Mouse (Mus musculus): Measurements from ENCODE around the gene Gng7. TPM values are rescaled to one million over a fixed set of nuclear protein-coding genes. Genes with fewer than 3 reads are reported as not detected.

Gene Gng7
- polyA plus RNA-seq, 1 experiment from 2014 or later = 15.3 TPM

- no peaks in the 10 kb centered on the region for H3K27me3 ChIP-seq (replicated peaks; ENCODE audit: control insufficient read depth, insufficient read depth, low read length)
- ATAC-seq (no peak), DNase-seq (ENCODE audit: low spot score) (no peak)
- WGBS = 13% methylated on average over 15 of the region's 16 CpGs
- H3K4me1 ChIP-seq (ENCODE audit: control insufficient read depth, insufficient read depth, low read length) = no peaks in the 10 kb centered on the region
- no peak overlapping the region for H3K4me3 ChIP-seq (ENCODE audit: low read depth, low read length)
- H3K4me2 ChIP-seq (ENCODE audit: low read length) = no peak overlapping the region
- no peaks in the 10 kb centered on the region for H3K9me3 ChIP-seq (replicated peaks; ENCODE audit: control insufficient read depth, low read length)
- H3K27ac ChIP-seq (ENCODE audit: low read depth, low read length) = no peak overlapping the region
- no peaks in the 10 kb centered on the region for H3K36me3 ChIP-seq (ENCODE audit: control insufficient read depth, insufficient read depth, low read length)
- H3K9ac ChIP-seq (ENCODE audit: low read length) = peak overlapping the region; percentile 17; the same call in 1 of the 2 replicates
Measured at GRCm38 (mm10) chr10:80960551-80961508, 53.9 kb downstream of the Gng7 start.

- no peak for DNase-seq (ENCODE audit: low spot score)
- 91% methylated on average over 5 of the region's 5 CpGs for WGBS
- no peak for ATAC-seq
Measured at GRCm38 (mm10) chr10:80958979-80959637, 55.6 kb downstream of the Gng7 start.

GRCm38 (mm10) chr10:80957791-80958190 is 57.0 kb downstream of the Gng7 start:
- H3K4me1 ChIP-seq (ENCODE audit: control insufficient read depth, insufficient read depth, low read length) = no peaks in the 10 kb centered on the region
- DNase-seq (ENCODE audit: low spot score) (no peak), ATAC-seq (no peak)
- no peak overlapping the region for H3K4me2 ChIP-seq (ENCODE audit: low read length)
- H3K36me3 ChIP-seq (ENCODE audit: control insufficient read depth, insufficient read depth, low read length) = no peaks in the 10 kb centered on the region
- 73% methylated on average over 4 of the region's 4 CpGs for WGBS
- H3K27ac ChIP-seq (ENCODE audit: low read depth, low read length) = no peak overlapping the region
- no peaks in the 10 kb centered on the region for H3K9me3 ChIP-seq (replicated peaks; ENCODE audit: control insufficient read depth, low read length)
- no peak overlapping the region for H3K9ac ChIP-seq (ENCODE audit: low read length)
- no peak overlapping the region for H3K4me3 ChIP-seq (ENCODE audit: low read depth, low read length)
- H3K27me3 ChIP-seq (replicated peaks; ENCODE audit: control insufficient read depth, insufficient read depth, low read length) = no peaks in the 10 kb centered on the region

More at GRCm38 (mm10) chr10:80958979-80959637, 55.6 kb downstream of the Gng7 start:
- Histone ChIP-seq H3K27me3 (replicated peaks; ENCODE audit: control insufficient read depth, insufficient read depth, low read length) (no peaks in the 10 kb centered on the region), H3K4me2 (ENCODE audit: low read length) (no peak overlapping the region), H3K4me1 (ENCODE audit: control insufficient read depth, insufficient read depth, low read length) (no peaks in the 10 kb centered on the region), H3K27ac (ENCODE audit: low read depth, low read length) (no peak overlapping the region), H3K4me3 (ENCODE audit: low read depth, low read length) (no peak overlapping the region), H3K9ac (ENCODE audit: low read length) (no peak overlapping the region), H3K9me3 (replicated peaks; ENCODE audit: control insufficient read depth, low read length) (no peaks in the 10 kb centered on the region), H3K36me3 (ENCODE audit: control insufficient read depth, insufficient read depth, low read length) (no peaks in the 10 kb centered on the region)

- DNase-seq (ENCODE audit: low spot score) (no peak), ATAC-seq (no peak)
- Histone ChIP-seq H3K4me1 (ENCODE audit: control insufficient read depth, insufficient read depth, low read length) (no peaks in the 10 kb centered on the region), H3K36me3 (ENCODE audit: control insufficient read depth, insufficient read depth, low read length) (no peaks in the 10 kb centered on the region), H3K9ac (ENCODE audit: low read length) (no peak overlapping the region), H3K4me2 (ENCODE audit: low read length) (no peak overlapping the region), H3K27me3 (replicated peaks; ENCODE audit: control insufficient read depth, insufficient read depth, low read length) (no peaks in the 10 kb centered on the region), H3K27ac (ENCODE audit: low read depth, low read length) (no peak overlapping the region), H3K4me3 (ENCODE audit: low read depth, low read length) (no peak overlapping the region), H3K9me3 (replicated peaks; ENCODE audit: control insufficient read depth, low read length) (no peaks in the 10 kb centered on the region)
- 84% methylated on average over 6 of the region's 6 CpGs for WGBS
Measured at GRCm38 (mm10) chr10:80956901-80957300, 57.8 kb downstream of the Gng7 start.

- Histone ChIP-seq H3K4me2 (ENCODE audit: low read length) (no peak overlapping the region), H3K27ac (ENCODE audit: low read depth, low read length) (no peak overlapping the region), H3K4me1 (ENCODE audit: control insufficient read depth, insufficient read depth, low read length) (no peaks in the 10 kb centered on the region), H3K4me3 (ENCODE audit: low read depth, low read length) (no peak overlapping the region), H3K27me3 (replicated peaks; ENCODE audit: control insufficient read depth, insufficient read depth, low read length) (no peaks in the 10 kb centered on the region), H3K36me3 (ENCODE audit: control insufficient read depth, insufficient read depth, low read length) (no peaks in the 10 kb centered on the region), H3K9me3 (replicated peaks; ENCODE audit: control insufficient read depth, low read length) (no peaks in the 10 kb centered on the region), H3K9ac (ENCODE audit: low read length) (no peak overlapping the region)
- 95% methylated on average over 8 of the region's 8 CpGs for whole genome bisulfite sequencing
- DNase-seq (ENCODE audit: low spot score) (no peak), ATAC-seq (no peak)
Measured at GRCm38 (mm10) chr10:80956385-80956784, 58.4 kb downstream of the Gng7 start.

- Histone ChIP-seq H3K4me2 (ENCODE audit: low read length) (no peak overlapping the region), H3K27ac (ENCODE audit: low read depth, low read length) (no peak overlapping the region), H3K4me1 (ENCODE audit: control insufficient read depth, insufficient read depth, low read length) (no peaks in the 10 kb centered on the region), H3K9me3 (replicated peaks; ENCODE audit: control insufficient read depth, low read length) (no peaks in the 10 kb centered on the region), H3K4me3 (ENCODE audit: low read depth, low read length) (no peak overlapping the region), H3K27me3 (replicated peaks; ENCODE audit: control insufficient read depth, insufficient read depth, low read length) (no peaks in the 10 kb centered on the region), H3K36me3 (ENCODE audit: control insufficient read depth, insufficient read depth, low read length) (no peaks in the 10 kb centered on the region), H3K9ac (ENCODE audit: low read length) (no peak overlapping the region)
- DNase-seq (ENCODE audit: low spot score) = peak; percentile 81
- ATAC-seq = peak; percentile 62; the same call in 1 of the 2 replicates
- WGBS = 22% methylated on average over 9 of the region's 9 CpGs
Measured at GRCm38 (mm10) chr10:80955536-80955935, 59.2 kb downstream of the Gng7 start.

GRCm38 (mm10) chr10:80954843-80955242 is 59.9 kb downstream of the Gng7 start:
- Histone ChIP-seq H3K4me3 (ENCODE audit: low read depth, low read length) (no peak overlapping the region), H3K4me2 (ENCODE audit: low read length) (no peak overlapping the region), H3K27me3 (replicated peaks; ENCODE audit: control insufficient read depth, insufficient read depth, low read length) (no peaks in the 10 kb centered on the region), H3K4me1 (ENCODE audit: control insufficient read depth, insufficient read depth, low read length) (no peaks in the 10 kb centered on the region), H3K27ac (ENCODE audit: low read depth, low read length) (no peak overlapping the region), H3K9ac (ENCODE audit: low read length) (no peak overlapping the region), H3K36me3 (ENCODE audit: control insufficient read depth, insufficient read depth, low read length) (no peaks in the 10 kb centered on the region), H3K9me3 (replicated peaks; ENCODE audit: control insufficient read depth, low read length) (no peaks in the 10 kb centered on the region)
- ATAC-seq (no peak), DNase-seq (ENCODE audit: low spot score) (no peak)
- WGBS = 75% methylated on average over 6 of the region's 6 CpGs

- Histone ChIP-seq H3K27me3 (replicated peaks; ENCODE audit: control insufficient read depth, insufficient read depth, low read length) (no peaks in the 10 kb centered on the region), H3K4me2 (ENCODE audit: low read length) (no peak overlapping the region), H3K9ac (ENCODE audit: low read length) (no peak overlapping the region), H3K9me3 (replicated peaks; ENCODE audit: control insufficient read depth, low read length) (no peaks in the 10 kb centered on the region), H3K4me1 (ENCODE audit: control insufficient read depth, insufficient read depth, low read length) (no peaks in the 10 kb centered on the region), H3K27ac (ENCODE audit: low read depth, low read length) (no peak overlapping the region), H3K4me3 (ENCODE audit: low read depth, low read length) (no peak overlapping the region), H3K36me3 (ENCODE audit: control insufficient read depth, insufficient read depth, low read length) (no peaks in the 10 kb centered on the region)
- 75% methylated on average over 13 of the region's 13 CpGs for WGBS
- ATAC-seq (no peak), DNase-seq (ENCODE audit: low spot score) (no peak)
Measured at GRCm38 (mm10) chr10:80954415-80954814, 60.3 kb downstream of the Gng7 start.

- ATAC-seq (no peak), DNase-seq (ENCODE audit: low spot score) (no peak)
- no peaks in the 10 kb centered on the region for H3K36me3 ChIP-seq (ENCODE audit: control insufficient read depth, insufficient read depth, low read length)
- H3K4me3 ChIP-seq (ENCODE audit: low read depth, low read length) = no peak overlapping the region
- WGBS = 70% methylated on average over 15 of the region's 15 CpGs
- H3K9ac ChIP-seq (ENCODE audit: low read length) = no peak overlapping the region
- no peaks in the 10 kb centered on the region for H3K9me3 ChIP-seq (replicated peaks; ENCODE audit: control insufficient read depth, low read length)
- H3K4me2 ChIP-seq (ENCODE audit: low read length) = no peak overlapping the region
- H3K27ac ChIP-seq (ENCODE audit: low read depth, low read length) = no peak overlapping the region
- H3K27me3 ChIP-seq (replicated peaks; ENCODE audit: control insufficient read depth, insufficient read depth, low read length) = no peaks in the 10 kb centered on the region
- H3K4me1 ChIP-seq (ENCODE audit: control insufficient read depth, insufficient read depth, low read length) = no peaks in the 10 kb centered on the region
Measured at GRCm38 (mm10) chr10:80952449-80952848, 62.3 kb downstream of the Gng7 start.
